Mouse (Mus musculus): ENCODE measurements around the gene Calm2. TPM values are rescaled to one million over a fixed set of nuclear protein-coding genes. Genes with fewer than 3 reads are reported as not detected.
A peak's percentile ranks its signal among the peaks of the same experiment; 100 is the strongest.

Calm2 gene
- total and polyA plus RNA-seq, 3 experiments = 50.7 to 701 (median 314) TPM

- no peak overlapping the region for H3K4me3 ChIP-seq (ENCODE audit: low read depth, low read length)
- no peaks in the 10 kb centered on the region for H3K9me3 ChIP-seq (replicated peaks)
- no peak for TF ChIP-seq POLR2AphosphoS5 (IDR thresholded peaks at IDR 0.05; ENCODE audit: insufficient replicate concordance, low read depth, low read length)
- TF ChIP-seq TAL1 (conservative IDR thresholded peaks at IDR 0.05; ENCODE audit: low read depth, low read length) = no peak
- no peak for TF ChIP-seq GATA2 (IDR thresholded peaks at IDR 0.05; ENCODE audit: borderline replicate concordance, low read depth, low read length)
- TF ChIP-seq GATA1 (IDR thresholded peaks at IDR 0.05; ENCODE audit: borderline replicate concordance, low read length) = no peak
- TF ChIP-seq CTCF (IDR thresholded peaks at IDR 0.05; ENCODE audit: low read depth, low read length) = no peak
- peaks cover 16% of the 10 kb centered on the region; the same call in 1 of the 2 replicates for H3K27me3 ChIP-seq (ENCODE audit: insufficient read depth, low read length)
- DNase-seq (ENCODE audit: low spot score) (no peak), ATAC-seq (ENCODE audit: extremely low read depth, insufficient number of reproducible peaks, low FRiP score, poor library complexity, severe bottlenecking) (no peak)
- H3K4me1 ChIP-seq (ENCODE audit: insufficient read depth, low read depth, low read length) = peaks cover 53% of the 10 kb centered on the region
- no peaks in the 10 kb centered on the region for H3K36me3 ChIP-seq (replicated peaks)
These were observed 26.7 kb upstream of the Calm2 start for GRCm38 (mm10) chr17:87473441-87473735.

GRCm38 (mm10) chr17:87472879-87473278 is 26.1 kb upstream of the Calm2 start:
- TF ChIP-seq CTCF (IDR thresholded peaks at IDR 0.05; ENCODE audit: low read depth, low read length) (no peak), GATA1 (IDR thresholded peaks at IDR 0.05; ENCODE audit: borderline replicate concordance, low read length) (no peak), TAL1 (conservative IDR thresholded peaks at IDR 0.05; ENCODE audit: low read depth, low read length) (no peak), GATA2 (IDR thresholded peaks at IDR 0.05; ENCODE audit: borderline replicate concordance, low read depth, low read length) (no peak), POLR2AphosphoS5 (IDR thresholded peaks at IDR 0.05; ENCODE audit: insufficient replicate concordance, low read depth, low read length) (no peak)
- Histone ChIP-seq H3K9me3 (replicated peaks) (no peaks in the 10 kb centered on the region), H3K36me3 (replicated peaks) (no peaks in the 10 kb centered on the region), H3K4me3 (ENCODE audit: low read depth, low read length) (no peak overlapping the region), H3K27me3 (ENCODE audit: insufficient read depth, low read length) (peaks cover 16% of the 10 kb centered on the region; the same call in 1 of the 2 replicates), H3K4me1 (ENCODE audit: insufficient read depth, low read depth, low read length) (peaks cover 53% of the 10 kb centered on the region)
- ATAC-seq (ENCODE audit: extremely low read depth, insufficient number of reproducible peaks, low FRiP score, poor library complexity, severe bottlenecking) = no peak
- no peak for DNase-seq (ENCODE audit: low spot score)

GRCm38 (mm10) chr17:87471661-87472060 is 24.9 kb upstream of the Calm2 start:
- Histone ChIP-seq H3K9me3 (replicated peaks) (no peaks in the 10 kb centered on the region), H3K27me3 (ENCODE audit: insufficient read depth, low read length) (peaks cover 14% of the 10 kb centered on the region; the same call in 1 of the 2 replicates), H3K4me3 (ENCODE audit: low read depth, low read length) (no peak overlapping the region), H3K36me3 (replicated peaks) (no peaks in the 10 kb centered on the region), H3K4me1 (ENCODE audit: insufficient read depth, low read depth, low read length) (peaks cover 53% of the 10 kb centered on the region)
- no peak for TF ChIP-seq GATA2 (IDR thresholded peaks at IDR 0.05; ENCODE audit: borderline replicate concordance, low read depth, low read length)
- TF ChIP-seq TAL1 (conservative IDR thresholded peaks at IDR 0.05; ENCODE audit: low read depth, low read length) = no peak
- no peak for TF ChIP-seq CTCF (IDR thresholded peaks at IDR 0.05; ENCODE audit: low read depth, low read length)
- no peak for TF ChIP-seq POLR2AphosphoS5 (IDR thresholded peaks at IDR 0.05; ENCODE audit: insufficient replicate concordance, low read depth, low read length)
- ATAC-seq (ENCODE audit: extremely low read depth, insufficient number of reproducible peaks, low FRiP score, poor library complexity, severe bottlenecking) (no peak), DNase-seq (ENCODE audit: low spot score) (no peak)

GRCm38 (mm10) chr17:87470797-87471196 is 24.1 kb upstream of the Calm2 start:
- DNase-seq (ENCODE audit: low spot score) = peak; percentile 32
- H3K4me1 ChIP-seq (ENCODE audit: insufficient read depth, low read depth, low read length) = peaks cover 51% of the 10 kb centered on the region
- ATAC-seq (ENCODE audit: extremely low read depth, insufficient number of reproducible peaks, low FRiP score, poor library complexity, severe bottlenecking) = peak; percentile 36; the same call in 1 of the 2 replicates
- TF ChIP-seq TAL1 (conservative IDR thresholded peaks at IDR 0.05; ENCODE audit: low read depth, low read length) = no peak
- no peak for TF ChIP-seq CTCF (IDR thresholded peaks at IDR 0.05; ENCODE audit: low read depth, low read length)
- TF ChIP-seq GATA1 (IDR thresholded peaks at IDR 0.05; ENCODE audit: borderline replicate concordance, low read length) = no peak
- TF ChIP-seq POLR2AphosphoS5 (IDR thresholded peaks at IDR 0.05; ENCODE audit: insufficient replicate concordance, low read depth, low read length) = no peak
- TF ChIP-seq GATA2 (IDR thresholded peaks at IDR 0.05; ENCODE audit: borderline replicate concordance, low read depth, low read length) = no peak
- H3K27me3 ChIP-seq (ENCODE audit: insufficient read depth, low read length) = peaks cover 14% of the 10 kb centered on the region; the same call in 1 of the 2 replicates
- no peaks in the 10 kb centered on the region for H3K9me3 ChIP-seq (replicated peaks)
- no peaks in the 10 kb centered on the region for H3K36me3 ChIP-seq (replicated peaks)
- peak overlapping the region; percentile 44; the same call in 1 of the 2 replicates for H3K4me3 ChIP-seq (ENCODE audit: low read depth, low read length)

GRCm38 (mm10) chr17:87470282-87470681 is 23.5 kb upstream of the Calm2 start:
- Histone ChIP-seq H3K4me3 (ENCODE audit: low read depth, low read length) (no peak overlapping the region; the same call in 1 of the 2 replicates), H3K27me3 (ENCODE audit: insufficient read depth, low read length) (peaks cover 14% of the 10 kb centered on the region; the same call in 1 of the 2 replicates), H3K4me1 (ENCODE audit: insufficient read depth, low read depth, low read length) (peaks cover 46% of the 10 kb centered on the region), H3K9me3 (replicated peaks) (no peaks in the 10 kb centered on the region), H3K36me3 (replicated peaks) (no peaks in the 10 kb centered on the region)
- ATAC-seq (ENCODE audit: extremely low read depth, insufficient number of reproducible peaks, low FRiP score, poor library complexity, severe bottlenecking) (no peak), DNase-seq (ENCODE audit: low spot score) (peak; percentile 35)
- TF ChIP-seq POLR2AphosphoS5 (IDR thresholded peaks at IDR 0.05; ENCODE audit: insufficient replicate concordance, low read depth, low read length) = no peak
- TF ChIP-seq CTCF (IDR thresholded peaks at IDR 0.05; ENCODE audit: low read depth, low read length) = no peak

- ATAC-seq (ENCODE audit: extremely low read depth, insufficient number of reproducible peaks, low FRiP score, poor library complexity, severe bottlenecking) (peak; percentile 79), DNase-seq (ENCODE audit: low spot score) (no peak)
- H3K27me3 ChIP-seq (ENCODE audit: insufficient read depth, low read length) = peaks cover 14% of the 10 kb centered on the region; the same call in 1 of the 2 replicates
- no peaks in the 10 kb centered on the region for H3K9me3 ChIP-seq (replicated peaks)
- peak overlapping the region; percentile 44; the same call in 1 of the 2 replicates for H3K4me3 ChIP-seq (ENCODE audit: low read depth, low read length)
- H3K36me3 ChIP-seq (replicated peaks) = no peaks in the 10 kb centered on the region
- peaks cover 43% of the 10 kb centered on the region for H3K4me1 ChIP-seq (ENCODE audit: insufficient read depth, low read depth, low read length)
- peak; percentile 8; the same call in 1 of the 2 replicates for TF ChIP-seq TAL1 (conservative IDR thresholded peaks at IDR 0.05; ENCODE audit: low read depth, low read length)
- no peak for TF ChIP-seq GATA2 (IDR thresholded peaks at IDR 0.05; ENCODE audit: borderline replicate concordance, low read depth, low read length)
- no peak for TF ChIP-seq CTCF (IDR thresholded peaks at IDR 0.05; ENCODE audit: low read depth, low read length)
- TF ChIP-seq POLR2AphosphoS5 (IDR thresholded peaks at IDR 0.05; ENCODE audit: insufficient replicate concordance, low read depth, low read length) = no peak
- no peak for TF ChIP-seq GATA1 (IDR thresholded peaks at IDR 0.05; ENCODE audit: borderline replicate concordance, low read length)
These were observed 22.7 kb upstream of the Calm2 start for GRCm38 (mm10) chr17:87469428-87469827.
